Mouse (Mus musculus): ENCODE measurements around the gene Golga4. TPM values are rescaled to one million over a fixed set of nuclear protein-coding genes. Genes with fewer than 3 reads are reported as not detected.

Golga4 gene
- polyA plus RNA-seq, 1 experiment, result 23.1 TPM

- DNase-seq, result peak; percentile 81
- Histone ChIP-seq H3K27me3 (replicated peaks; ENCODE audit: control insufficient read depth, insufficient read depth, low read length) (0 out of 2 replicates have a peak, but pooled peaks cover 1% of the 10 kb centered on the region), H3K4me1 (ENCODE audit: control insufficient read depth, insufficient read depth, low read length) (no peaks in the 10 kb centered on the region), H3K27ac (ENCODE audit: insufficient read depth, low read depth, low read length) (peak within 1 kb of the TSS; percentile 58), H3K36me3 (ENCODE audit: control insufficient read depth, insufficient read depth, low read length) (no peaks in the 10 kb centered on the region), H3K4me3 (ENCODE audit: insufficient read depth, low read depth, low read length) (peak within 1 kb of the TSS; percentile 84)
- TF ChIP-seq CTCF (conservative IDR thresholded peaks at IDR 0.05; ENCODE audit: insufficient read depth, insufficient read length, low read depth, low read length) (peak; percentile 63), POLR2A (IDR thresholded peaks at IDR 0.05; ENCODE audit: low read depth, low read length) (no peak)
- WGBS, result 7% methylated on average over 40 of the region's 42 CpGs
Observed at GRCm38 (mm10) chr9:118606148-118606816, 100.2 kb downstream of the Golga4 start, which contains the start of gene Itga9. Gene Itga9, plus strand, starts transcription at chr9:118606690.

GRCm38 (mm10) chr9:118606817-118607371, 100.8 kb downstream of the Golga4 start:
- Histone ChIP-seq H3K4me1 (ENCODE audit: control insufficient read depth, insufficient read depth, low read length) (no peaks in the 10 kb centered on the region), H3K27me3 (replicated peaks; ENCODE audit: control insufficient read depth, insufficient read depth, low read length) (0 out of 2 replicates have a peak, but pooled peaks cover 1% of the 10 kb centered on the region), H3K36me3 (ENCODE audit: control insufficient read depth, insufficient read depth, low read length) (no peaks in the 10 kb centered on the region), H3K27ac (ENCODE audit: insufficient read depth, low read depth, low read length) (peak overlapping the region; percentile 58), H3K4me3 (ENCODE audit: insufficient read depth, low read depth, low read length) (peak overlapping the region; percentile 84)
- DNase-seq, result peak; percentile 33
- no peak for TF ChIP-seq CTCF (conservative IDR thresholded peaks at IDR 0.05; ENCODE audit: insufficient read depth, insufficient read length, low read depth, low read length)
- TF ChIP-seq POLR2A (IDR thresholded peaks at IDR 0.05; ENCODE audit: low read depth, low read length), result no peak
- WGBS, result 4% methylated on average over 68 of the region's 68 CpGs

DNA sequence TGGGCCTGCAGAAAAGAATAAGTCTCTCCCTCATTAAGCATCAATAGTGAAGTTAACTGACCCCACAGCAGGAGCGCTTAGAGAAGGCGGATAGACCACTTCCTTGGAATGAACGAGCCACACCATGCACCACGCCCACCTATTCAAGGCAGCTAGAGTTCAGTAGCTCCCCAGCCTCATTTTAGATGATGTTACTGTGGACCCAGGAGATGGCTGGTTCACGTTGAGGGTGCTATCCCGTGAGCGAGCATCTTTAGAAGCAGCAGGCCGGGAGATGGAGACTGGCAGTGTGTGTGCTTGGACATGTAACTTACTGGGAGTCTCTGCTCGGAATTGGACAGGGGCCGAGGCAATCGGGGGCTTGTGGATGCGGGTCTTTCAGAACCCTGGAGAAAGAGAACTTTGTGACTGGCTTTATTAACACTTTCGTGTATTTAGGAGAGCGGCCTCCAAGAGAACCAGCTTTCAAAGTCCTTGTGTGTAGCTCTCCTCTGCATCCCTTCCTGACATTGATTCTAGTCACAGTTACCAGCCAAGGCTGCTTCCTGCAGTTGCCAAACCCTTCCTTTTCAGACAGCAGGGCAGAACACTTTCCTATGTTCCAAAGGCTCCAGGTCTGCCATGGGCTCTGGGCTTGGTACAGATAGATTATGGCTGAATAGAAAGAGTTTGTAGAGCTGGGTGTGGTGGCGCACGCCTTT, 101.8 kb downstream of the Golga4 start:
- no peak for TF ChIP-seq CTCF (conservative IDR thresholded peaks at IDR 0.05; ENCODE audit: insufficient read depth, insufficient read length, low read depth, low read length)
- no peak for TF ChIP-seq POLR2A (IDR thresholded peaks at IDR 0.05; ENCODE audit: low read depth, low read length)
- WGBS, result 54% methylated on average over 16 of the region's 16 CpGs
- Histone ChIP-seq H3K4me3 (ENCODE audit: insufficient read depth, low read depth, low read length) (peak overlapping the region; percentile 84), H3K27me3 (replicated peaks; ENCODE audit: control insufficient read depth, insufficient read depth, low read length) (0 out of 2 replicates have a peak, but pooled peaks cover 1% of the 10 kb centered on the region), H3K36me3 (ENCODE audit: control insufficient read depth, insufficient read depth, low read length) (no peaks in the 10 kb centered on the region), H3K27ac (ENCODE audit: insufficient read depth, low read depth, low read length) (no peak overlapping the region), H3K4me1 (ENCODE audit: control insufficient read depth, insufficient read depth, low read length) (no peaks in the 10 kb centered on the region)
- peak; percentile 29 for DNase-seq

DNA sequence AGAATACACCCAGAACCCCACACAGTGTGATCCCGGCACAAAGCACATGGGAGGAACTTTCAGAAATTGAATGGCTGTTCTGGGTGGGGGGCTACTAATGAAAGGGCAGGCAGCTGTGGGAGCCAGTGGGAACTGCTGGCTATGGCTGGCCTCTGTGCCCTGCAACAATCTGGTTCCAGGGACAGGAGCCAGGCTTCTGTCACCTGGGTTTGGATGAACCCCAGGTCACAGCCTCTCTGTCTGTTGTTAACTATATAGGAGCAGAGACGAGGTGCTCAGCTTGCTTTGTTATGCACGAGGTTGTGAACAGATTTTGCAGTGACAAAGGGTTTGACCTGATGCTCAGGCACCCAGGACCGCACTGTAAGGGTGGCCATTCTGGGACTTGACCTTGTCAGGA, 102.5 kb downstream of the Golga4 start:
- TF ChIP-seq CTCF (conservative IDR thresholded peaks at IDR 0.05; ENCODE audit: insufficient read depth, insufficient read length, low read depth, low read length), result no peak
- TF ChIP-seq POLR2A (IDR thresholded peaks at IDR 0.05; ENCODE audit: low read depth, low read length), result no peak
- 56% methylated on average over 4 of the region's 4 CpGs for WGBS
- H3K27me3 ChIP-seq (replicated peaks; ENCODE audit: control insufficient read depth, insufficient read depth, low read length), result 0 out of 2 replicates have a peak, but pooled peaks cover 1% of the 10 kb centered on the region
- H3K27ac ChIP-seq (ENCODE audit: insufficient read depth, low read depth, low read length), result no peak overlapping the region
- H3K36me3 ChIP-seq (ENCODE audit: control insufficient read depth, insufficient read depth, low read length), result no peaks in the 10 kb centered on the region
- H3K4me1 ChIP-seq (ENCODE audit: control insufficient read depth, insufficient read depth, low read length), result no peaks in the 10 kb centered on the region
- DNase-seq, result no peak
- H3K4me3 ChIP-seq (ENCODE audit: insufficient read depth, low read depth, low read length), result no peak overlapping the region

DNA sequence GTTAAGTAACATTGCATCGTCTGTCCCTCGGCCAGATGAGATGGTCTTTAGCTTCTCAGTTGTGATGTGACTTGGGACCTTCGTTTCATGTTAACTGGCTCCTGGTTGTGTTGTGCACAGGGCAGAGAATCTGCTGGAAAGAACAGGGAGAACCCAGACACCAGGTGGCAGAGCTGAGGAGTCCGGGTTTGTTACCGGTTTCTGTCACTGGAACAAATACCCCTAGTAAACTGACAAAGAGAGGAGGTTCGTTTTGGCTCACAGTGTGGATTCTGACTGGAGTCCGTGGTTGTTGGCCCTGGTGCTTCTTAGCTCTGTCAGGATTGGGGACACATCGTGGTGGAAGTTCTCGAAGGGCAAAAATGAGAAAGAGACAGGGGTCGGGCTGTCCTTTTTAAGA, 104.0 kb downstream of the Golga4 start:
- Histone ChIP-seq H3K4me3 (ENCODE audit: insufficient read depth, low read depth, low read length) (no peak overlapping the region), H3K27me3 (replicated peaks; ENCODE audit: control insufficient read depth, insufficient read depth, low read length) (0 out of 2 replicates have a peak, but pooled peaks cover 1% of the 10 kb centered on the region), H3K4me1 (ENCODE audit: control insufficient read depth, insufficient read depth, low read length) (no peaks in the 10 kb centered on the region), H3K36me3 (ENCODE audit: control insufficient read depth, insufficient read depth, low read length) (no peaks in the 10 kb centered on the region), H3K27ac (ENCODE audit: insufficient read depth, low read depth, low read length) (peak overlapping the region; percentile 50; the same call in 1 of the 2 replicates)
- TF ChIP-seq CTCF (conservative IDR thresholded peaks at IDR 0.05; ENCODE audit: insufficient read depth, insufficient read length, low read depth, low read length) (peak; percentile 39; the same call in 1 of the 2 replicates), POLR2A (IDR thresholded peaks at IDR 0.05; ENCODE audit: low read depth, low read length) (no peak)
- WGBS, result 37% methylated on average over 10 of the region's 10 CpGs
- peak; percentile 54 for DNase-seq

GRCm38 (mm10) chr9:118611111-118611541, 105.1 kb downstream of the Golga4 start:
- Histone ChIP-seq H3K4me3 (ENCODE audit: insufficient read depth, low read depth, low read length) (no peak overlapping the region), H3K4me1 (ENCODE audit: control insufficient read depth, insufficient read depth, low read length) (no peaks in the 10 kb centered on the region), H3K36me3 (ENCODE audit: control insufficient read depth, insufficient read depth, low read length) (no peaks in the 10 kb centered on the region), H3K27ac (ENCODE audit: insufficient read depth, low read depth, low read length) (peak overlapping the region; percentile 36; the same call in 1 of the 2 replicates), H3K27me3 (replicated peaks; ENCODE audit: control insufficient read depth, insufficient read depth, low read length) (0 out of 2 replicates have a peak, but pooled peaks cover 1% of the 10 kb centered on the region)
- TF ChIP-seq CTCF (conservative IDR thresholded peaks at IDR 0.05; ENCODE audit: insufficient read depth, insufficient read length, low read depth, low read length), result no peak
- DNase-seq, result peak; percentile 76
- 6% methylated on average over 14 of the region's 14 CpGs for WGBS

Data from kidney, adult 2 months (tissue).